Mouse (Mus musculus) heart, embryonic 14.5 days (tissue): ENCODE results near the gene Arhgef1. TPM values are rescaled to one million over a fixed set of nuclear protein-coding genes. Genes with fewer than 3 reads are reported as not detected.

Source experiments
- ATAC-seq: fragments of 200-750 bp; cut with Nextera tagmentation; 2 replicates; pipeline ENCODE4 v1.8.0; 2017; ENCODE audit warnings: low read depth, moderate TSS enrichment; ENCODE audit not compliant: insufficient number of reproducible peaks, insufficient read depth, low FRiP score
- H3K27ac ChIP-seq, 2 experiments: fragments of 200-500 bp in 1 of 2; fragments of 300-500 bp in 1 of 2; sonication (generic) in 1 of 2; replicated peaks in 1 of 2; 2 replicates each; pipeline ENCODE4 v1.5.1; 2012 to 2014; ENCODE audit warnings: low read depth in 2 of 2, low read length in 2 of 2, control low read depth in 1 of 2, mild to moderate bottlenecking in 1 of 2, mixed read lengths in 1 of 2; ENCODE audit not compliant: control insufficient read depth in 1 of 2, insufficient read depth in 1 of 2
- H3K27me3 ChIP-seq: fragments of 300-500 bp; sonication (generic); 2 replicates; pipeline ENCODE4 v1.6.1; 2014; ENCODE audit warnings: mild to moderate bottlenecking, low read length, control low read depth; ENCODE audit not compliant: control insufficient read depth, insufficient read depth
- H3K36me3 ChIP-seq: fragments of 300-500 bp; sonication (generic); 2 replicates; pipeline ENCODE4 v1.6.1; 2014; ENCODE audit warnings: mild to moderate bottlenecking, control low read depth, low read length, mixed read lengths; ENCODE audit not compliant: control insufficient read depth, insufficient read depth
- H3K4me1 ChIP-seq, 2 experiments: fragments of 200-500 bp in 1 of 2; fragments of 300-500 bp in 1 of 2; sonication (generic) in 1 of 2; 2 replicates each; pipeline ENCODE4 v1.6.1; 2012 to 2014; ENCODE audit warnings: low read length in 2 of 2, control low read depth in 1 of 2, mixed read lengths in 1 of 2; ENCODE audit not compliant: control insufficient read depth in 2 of 2, insufficient read depth in 2 of 2
- H3K4me2 ChIP-seq: fragments of 300-500 bp; sonication (generic); 2 replicates; pipeline ENCODE4 v1.6.1; 2014; ENCODE audit warnings: mild to moderate bottlenecking, low read length
- H3K4me3 ChIP-seq, 2 experiments: fragments of 200-500 bp in 1 of 2; fragments of 300-500 bp in 1 of 2; sonication (generic) in 1 of 2; 2 replicates each; pipeline ENCODE4 v1.5.1; 2012 to 2014; ENCODE audit warnings: low read length in 2 of 2, mild to moderate bottlenecking in 2 of 2, control low read depth in 1 of 2, low read depth in 1 of 2, moderate library complexity in 1 of 2; ENCODE audit not compliant: control insufficient read depth in 1 of 2, insufficient read depth in 1 of 2
- H3K9ac ChIP-seq: fragments of 300-500 bp; sonication (generic); 2 replicates; pipeline ENCODE4 v1.6.1; 2014; ENCODE audit warnings: mild to moderate bottlenecking, low read length
- H3K9me3 ChIP-seq: fragments of 300-500 bp; sonication (generic); 2 replicates; pipeline ENCODE4 v1.6.1; 2016; ENCODE audit warnings: low read length, control low read depth; ENCODE audit not compliant: control insufficient read depth
- WGBS: fragments of 180-500 bp; shearing (Covaris S2); extraction: QIAGEN DNeasy Blood & Tissue Kit; methylation state at CpG from one replicate; pipeline ENCODE4 v1.1.7; 2014; 5-methylcytosine and 5-hydroxymethylcytosine counted together
- polyA plus RNA-seq: library from polyadenylated mRNA; unstranded; fragments of >200 nt; fragmentation: Nextera tagmentation; extraction: Ambion mirVana; gene quantifications from 2 replicates; pipeline ENCODE4 v1.2.1, GENCODE M21; 2014

The Arhgef1 gene
- polyA plus RNA-seq, 1 experiment from 2014 or later = 63.3 TPM

GRCm38 (mm10) chr7:24864156-24864555 lies 38.6 kb upstream of the Arhgef1 start:
- ATAC-seq = no peak

GRCm38 (mm10) chr7:24869080-24869479 lies 33.6 kb upstream of the Arhgef1 start:
- Histone ChIP-seq H3K36me3 (no peaks in the 10 kb centered on the region), H3K4me3 (no peak overlapping the region), H3K4me1 (no peaks in the 10 kb centered on the region), H3K4me2 (no peak overlapping the region), H3K27me3 (peaks cover 20% of the 10 kb centered on the region), H3K9me3 (peaks cover 4% of the 10 kb centered on the region; the same call in 1 of the 2 replicates), H3K27ac (no peak overlapping the region), H3K9ac (no peak overlapping the region)
- no peak for ATAC-seq
- WGBS = 62% methylated on average over 17 of the region's 17 CpGs

More at GRCm38 (mm10) chr7:24864156-24864555, 38.6 kb upstream of the Arhgef1 start:
- Histone ChIP-seq H3K9ac (no peak overlapping the region), H3K4me3 (no peak overlapping the region), H3K36me3 (no peaks in the 10 kb centered on the region), H3K4me2 (no peak overlapping the region), H3K9me3 (no peaks in the 10 kb centered on the region), H3K4me1 (no peaks in the 10 kb centered on the region), H3K27me3 (peaks cover 6% of the 10 kb centered on the region), H3K27ac (no peak overlapping the region)
- 35% methylated on average over 6 of the region's 6 CpGs for WGBS

GRCm38 (mm10) chr7:24869532-24870165 lies 33.1 kb upstream of the Arhgef1 start, which contains the start of the genes Lypd4 and Dmrtc2:
Lypd4 (minus strand) TSS chr7:24869941.
Dmrtc2 (plus strand) TSS chr7:24870057.
- WGBS = 40% methylated on average over 39 of the region's 41 CpGs
- Histone ChIP-seq H3K27me3 (peaks cover 20% of the 10 kb centered on the region), H3K4me3 (no peak within 1 kb of the TSS), H3K36me3 (no peaks in the 10 kb centered on the region), H3K27ac (no peak within 1 kb of the TSS), H3K4me1 (no peaks in the 10 kb centered on the region), H3K4me2 (no peak within 1 kb of the TSS), H3K9ac (no peak within 1 kb of the TSS), H3K9me3 (peaks cover 4% of the 10 kb centered on the region; the same call in 1 of the 2 replicates)
- ATAC-seq = no peak

GRCm38 (mm10) chr7:24877588-24877987 lies 25.1 kb upstream of the Arhgef1 start:
- Histone ChIP-seq H3K27ac (no peak overlapping the region), H3K4me2 (no peak overlapping the region), H3K4me1 (no peaks in the 10 kb centered on the region), H3K9ac (no peak overlapping the region), H3K4me3 (no peak overlapping the region), H3K27me3 (no peaks in the 10 kb centered on the region), H3K9me3 (no peaks in the 10 kb centered on the region), H3K36me3 (no peaks in the 10 kb centered on the region)
- no peak for ATAC-seq
- WGBS = 74% methylated on average over 3 of the region's 3 CpGs

GRCm38 (mm10) chr7:24879620-24880019 lies 23.1 kb upstream of the Arhgef1 start:
- no peak for ATAC-seq
- H3K4me3 ChIP-seq = no peak overlapping the region
- WGBS = 37% methylated on average over 2 of the region's 2 CpGs

GRCm38 (mm10) chr7:24882416-24883199 lies 20.1 kb upstream of the Arhgef1 start:
- Histone ChIP-seq H3K9ac (no peak overlapping the region), H3K27me3 (no peaks in the 10 kb centered on the region), H3K4me3 (no peak overlapping the region), H3K4me1 (peaks cover 8 to 24% of the 10 kb centered on the region in 2 experiments), H3K9me3 (no peaks in the 10 kb centered on the region), H3K36me3 (peaks cover 23% of the 10 kb centered on the region), H3K4me2 (no peak overlapping the region), H3K27ac (no peak overlapping the region)
- ATAC-seq = no peak
- 84% methylated on average over 9 of the region's 9 CpGs for WGBS

More at GRCm38 (mm10) chr7:24879620-24880019, 23.1 kb upstream of the Arhgef1 start:
- H3K27ac ChIP-seq = no peak overlapping the region
- H3K4me2 ChIP-seq = no peak overlapping the region
- H3K4me1 ChIP-seq = no peaks in the 10 kb centered on the region
- no peaks in the 10 kb centered on the region for H3K36me3 ChIP-seq
- no peaks in the 10 kb centered on the region for H3K27me3 ChIP-seq
- H3K9ac ChIP-seq = no peak overlapping the region
- no peaks in the 10 kb centered on the region for H3K9me3 ChIP-seq

- Histone ChIP-seq H3K4me3 (peak within 1 kb of the TSS; percentile 69 to 91), H3K9ac (peak within 1 kb of the TSS; percentile 99), H3K36me3 (peaks cover 38% of the 10 kb centered on the region), H3K4me2 (peak within 1 kb of the TSS; percentile 83), H3K9me3 (no peaks in the 10 kb centered on the region), H3K27ac (peak within 1 kb of the TSS; percentile 86 to 93), H3K27me3 (no peaks in the 10 kb centered on the region), H3K4me1 (peaks cover 8 to 27% of the 10 kb centered on the region in 2 experiments)
- ATAC-seq = peak; percentile 94
- WGBS = under 1% methylated on average over 55 of the region's 57 CpGs
Observed at GRCm38 (mm10) chr7:24883896-24884692, 18.6 kb upstream of the Arhgef1 start, which contains the start of gene Rps19. Rps19 (plus strand) TSS chr7:24884371.
